Mouse (Mus musculus) hindbrain, postnatal 0 days (tissue): ENCODE data around the gene D11Wsu47e. TPM values are rescaled to one million over a fixed set of nuclear protein-coding genes. Genes with fewer than 3 reads are reported as not detected.

Experiments
- ATAC-seq: fragments of 200-750 bp; cut with Nextera tagmentation; 2 replicates; pipeline ENCODE4 v1.8.0; 2017; ENCODE audit warnings: mild to moderate bottlenecking, moderate TSS enrichment, moderate library complexity
- DNase-seq: peaks from one replicate; pipeline ENCODE4 v3.0.0-alpha.2; 2015; ENCODE audit warnings: low spot score
- H3K27ac ChIP-seq: fragments of 300-500 bp; sonication (generic); 2 replicates; pipeline ENCODE4 v1.5.1; 2014; ENCODE audit warnings: mild to moderate bottlenecking
- H3K27me3 ChIP-seq: fragments of 300-500 bp; sonication (generic); 2 replicates; pipeline ENCODE4 v1.6.1; 2014; ENCODE audit warnings: low read length, mixed read lengths; ENCODE audit not compliant: insufficient read depth
- H3K36me3 ChIP-seq: fragments of 300-500 bp; sonication (generic); 2 replicates; pipeline ENCODE4 v1.6.1; 2014; ENCODE audit warnings: low read length, mixed read lengths; ENCODE audit not compliant: insufficient read depth
- H3K4me1 ChIP-seq: fragments of 300-500 bp; sonication (generic); 2 replicates; pipeline ENCODE4 v1.6.1; 2014; ENCODE audit warnings: antibody characterized with exemption, low read length, mixed read lengths; ENCODE audit not compliant: insufficient read depth
- H3K4me2 ChIP-seq: fragments of 300-500 bp; sonication (generic); 2 replicates; pipeline ENCODE4 v1.6.1; 2014; ENCODE audit warnings: low read depth, mild to moderate bottlenecking, low read length, moderate library complexity, mixed read lengths
- H3K4me3 ChIP-seq: fragments of 300-500 bp; sonication (generic); 2 replicates; pipeline ENCODE4 v1.5.1; 2014; ENCODE audit warnings: low read length
- H3K9ac ChIP-seq: fragments of 300-500 bp; sonication (generic); replicated peaks from 2 replicates; pipeline ENCODE4 v1.6.1; 2014; ENCODE audit warnings: mild to moderate bottlenecking, low read length, moderate library complexity, mixed read lengths
- H3K9me3 ChIP-seq: fragments of 300-500 bp; sonication (generic); 2 replicates; pipeline ENCODE4 v1.6.1; 2016; ENCODE audit warnings: low read length, mixed read lengths
- CTCF ChIP-seq: IDR thresholded peaks from 2 replicates; pipeline ENCODE4 v1.5.1; 2016; ENCODE audit warnings: antibody characterized with exemption, control low read depth, low read depth
- WGBS: fragments of 180-500 bp; shearing (Covaris S2); extraction: QIAGEN DNeasy Blood & Tissue Kit; methylation state at CpG from one replicate; pipeline ENCODE4 v1.1.7; 2014; 5-methylcytosine and 5-hydroxymethylcytosine counted together
- polyA plus RNA-seq: library from polyadenylated mRNA; unstranded; fragments of >200 nt; fragmentation: Nextera tagmentation; extraction: Ambion mirVana; gene quantifications from 2 replicates; pipeline ENCODE4 v1.2.1, GENCODE M21; 2015
- total RNA-seq: library from RNA; depleted of rRNA; stranded (reverse); fragments of >200 nt; gene quantifications from 2 replicates; pipeline ENCODE4 v1.2.3, GENCODE M21; 2014

Gene D11Wsu47e
- total and polyA plus RNA-seq, 2 experiments from 2014 or later, result 17.7 to 22.5 TPM

- Histone ChIP-seq H3K4me2 (peak within 1 kb of the TSS; percentile 78), H3K4me3 (peak within 1 kb of the TSS; percentile 82), H3K9ac (peak within 1 kb of the TSS; percentile 94), H3K4me1 (peaks cover 9% of the 10 kb centered on the region; the same call in 1 of the 2 replicates), H3K9me3 (no peaks in the 10 kb centered on the region), H3K27ac (peak within 1 kb of the TSS; percentile 93), H3K36me3 (peaks cover 26% of the 10 kb centered on the region), H3K27me3 (no peaks in the 10 kb centered on the region)
- ATAC-seq (peak; percentile 79), DNase-seq (peak; percentile 87)
- peak; percentile 44 for TF ChIP-seq CTCF
- WGBS, result 3% methylated on average over 70 of the region's 91 CpGs
These were observed 34.6 kb upstream of the D11Wsu47e start, which contains the start of gene Slc39a11 for GRCm38 (mm10) chr11:113649353-113650210. Slc39a11 (minus strand) TSS chr11:113650079.

- DNase-seq (peak; percentile 50), ATAC-seq (peak; percentile 42; the same call in 1 of the 2 replicates)
- H3K27ac ChIP-seq, result peak overlapping the region; percentile 66; the same call in 1 of the 2 replicates
These were observed 32.9 kb upstream of the D11Wsu47e start for GRCm38 (mm10) chr11:113651206-113651906.

GRCm38 (mm10) chr11:113651907-113652273 lies 32.3 kb upstream of the D11Wsu47e start:
- 0 out of 2 replicates have a peak overlapping the region, but pooled peaks have one; percentile 1 for H3K27ac ChIP-seq
- TF ChIP-seq CTCF, result peak; percentile 80

More at GRCm38 (mm10) chr11:113651206-113651906, 32.9 kb upstream of the D11Wsu47e start:
- TF ChIP-seq CTCF, result no peak
- H3K4me3 ChIP-seq, result no peak overlapping the region; the same call in 1 of the 2 replicates
- H3K4me1 ChIP-seq, result peaks cover 9% of the 10 kb centered on the region; the same call in 1 of the 2 replicates
- WGBS, result 62% methylated on average over 22 of the region's 22 CpGs
- peaks cover 42% of the 10 kb centered on the region for H3K36me3 ChIP-seq
- H3K9me3 ChIP-seq, result no peaks in the 10 kb centered on the region
- H3K4me2 ChIP-seq, result peak overlapping the region; percentile 78; the same call in 1 of the 2 replicates
- H3K27me3 ChIP-seq, result no peaks in the 10 kb centered on the region
- H3K9ac ChIP-seq, result no peak overlapping the region

GRCm38 (mm10) chr11:113652516-113652915 lies 31.7 kb upstream of the D11Wsu47e start:
- Histone ChIP-seq H3K36me3 (peaks cover 52% of the 10 kb centered on the region), H3K4me2 (no peak overlapping the region), H3K9ac (no peak overlapping the region), H3K9me3 (no peaks in the 10 kb centered on the region), H3K27me3 (no peaks in the 10 kb centered on the region), H3K4me1 (peaks cover 14% of the 10 kb centered on the region), H3K4me3 (no peak overlapping the region), H3K27ac (no peak overlapping the region)
- TF ChIP-seq CTCF, result no peak
- ATAC-seq (no peak), DNase-seq (no peak)
- 81% methylated on average over 6 of the region's 6 CpGs for whole genome bisulfite sequencing

More at GRCm38 (mm10) chr11:113651907-113652273, 32.3 kb upstream of the D11Wsu47e start:
- H3K4me1 ChIP-seq, result peaks cover 9% of the 10 kb centered on the region; the same call in 1 of the 2 replicates
- H3K4me2 ChIP-seq, result no peak overlapping the region
- peaks cover 45% of the 10 kb centered on the region for H3K36me3 ChIP-seq
- H3K27me3 ChIP-seq, result no peaks in the 10 kb centered on the region
- no peak overlapping the region for H3K4me3 ChIP-seq
- no peak overlapping the region for H3K9ac ChIP-seq
- no peaks in the 10 kb centered on the region for H3K9me3 ChIP-seq
- DNase-seq (peak; percentile 83), ATAC-seq (peak; percentile 56; the same call in 1 of the 2 replicates)
- WGBS, result 50% methylated on average over 8 of the region's 8 CpGs

- Histone ChIP-seq H3K27ac (no peak overlapping the region), H3K36me3 (peaks cover 67% of the 10 kb centered on the region), H3K9ac (no peak overlapping the region), H3K9me3 (no peaks in the 10 kb centered on the region), H3K4me1 (peaks cover 15% of the 10 kb centered on the region), H3K4me3 (no peak overlapping the region), H3K27me3 (no peaks in the 10 kb centered on the region), H3K4me2 (no peak overlapping the region)
- no peak for TF ChIP-seq CTCF
- 87% methylated on average over 15 of the region's 15 CpGs for WGBS
- DNase-seq, result no peak
- no peak for ATAC-seq
These were observed 30.1 kb upstream of the D11Wsu47e start for GRCm38 (mm10) chr11:113654105-113654504.

GRCm38 (mm10) chr11:113654561-113655270 lies 29.5 kb upstream of the D11Wsu47e start:
- Histone ChIP-seq H3K4me1 (peaks cover 15% of the 10 kb centered on the region), H3K27ac (no peak overlapping the region), H3K9me3 (no peaks in the 10 kb centered on the region), H3K27me3 (no peaks in the 10 kb centered on the region), H3K9ac (no peak overlapping the region), H3K4me2 (no peak overlapping the region), H3K36me3 (peaks cover 71% of the 10 kb centered on the region), H3K4me3 (no peak overlapping the region)
- WGBS, result 66% methylated on average over 18 of the region's 18 CpGs
- TF ChIP-seq CTCF, result no peak
- ATAC-seq (no peak), DNase-seq (peak; percentile 70)
